Mouse (Mus musculus) ES-E14 (cell line): ENCODE measurements around the gene Pex19. TPM values are rescaled to one million over a fixed set of nuclear protein-coding genes. Genes with fewer than 3 reads are reported as not detected.
A peak's percentile ranks its signal among the peaks of the same experiment; 100 is the strongest.

ENCODE experiments used
- DNase-seq: peaks from one replicate; pipeline ENCODE4 v3.0.0-alpha.2; 2013; ENCODE audit warnings: low read depth, low spot score
- H3K27ac ChIP-seq: 2 replicates; pipeline ENCODE4 v1.5.1; 2012; ENCODE audit warnings: low read depth, mild to moderate bottlenecking, low read length, moderate library complexity, mixed read lengths; ENCODE audit not compliant: poor library complexity, insufficient read depth, severe bottlenecking
- H3K36me3 ChIP-seq: 2 replicates; pipeline ENCODE4 v1.6.1; 2012; ENCODE audit warnings: mild to moderate bottlenecking, low read length, moderate library complexity, mixed read lengths; ENCODE audit not compliant: control insufficient read depth, poor library complexity, insufficient read depth, severe bottlenecking
- H3K4me1 ChIP-seq, 2 experiments: fragments of 150-350 bp in 1 of 2; sonication (generic) in 1 of 2; 2 replicates each; pipeline ENCODE4 v1.6.1; 2012; ENCODE audit warnings: low read length in 2 of 2, mild to moderate bottlenecking in 1 of 2, mixed read lengths in 1 of 2; ENCODE audit not compliant: control insufficient read depth in 2 of 2, insufficient read depth in 2 of 2, poor library complexity in 1 of 2
- H3K4me3 ChIP-seq, 2 experiments: fragments of 150-350 bp in 1 of 2; sonication (generic) in 1 of 2; 2 replicates each; pipeline ENCODE4 v1.5.1; 2012; ENCODE audit warnings: low read length in 2 of 2, low read depth in 1 of 2, mild to moderate bottlenecking in 1 of 2, mixed read lengths in 1 of 2; ENCODE audit not compliant: insufficient read depth in 1 of 2, poor library complexity in 1 of 2, severe bottlenecking in 1 of 2
- H3K9ac ChIP-seq: 2 replicates; pipeline ENCODE4 v1.6.1; 2012; ENCODE audit warnings: low read depth, mild to moderate bottlenecking, low read length, mixed read lengths; ENCODE audit not compliant: poor library complexity, insufficient read depth, severe bottlenecking
- H3K9me3 ChIP-seq: fragments of 150-350 bp; sonication (generic); 2 replicates; pipeline ENCODE4 v1.6.1; 2012; ENCODE audit warnings: low read depth, mild to moderate bottlenecking, low read length; ENCODE audit not compliant: control insufficient read depth, insufficient read depth
- CHD2 ChIP-seq: IDR thresholded peaks from 2 replicates; pipeline ENCODE4 v1.6.1; 2014; ENCODE audit warnings: mild to moderate bottlenecking, low read depth, low read length, inconsistent platforms
- HCFC1 ChIP-seq: IDR thresholded peaks from 2 replicates; pipeline ENCODE4 v1.6.1; 2012; ENCODE audit warnings: low read length, inconsistent platforms, borderline replicate concordance; ENCODE audit not compliant: insufficient read depth
- MAFK ChIP-seq: IDR thresholded peaks from 2 replicates; pipeline ENCODE4 v1.6.1; 2014; ENCODE audit warnings: mild to moderate bottlenecking, low read depth, low read length, inconsistent platforms; ENCODE audit not compliant: insufficient read depth
- ZC3H11A ChIP-seq: IDR thresholded peaks from 2 replicates; pipeline ENCODE4 v1.6.1; 2012; ENCODE audit warnings: low read depth, mild to moderate bottlenecking, inconsistent platforms, low read length, borderline replicate concordance
- ZNF384 ChIP-seq: IDR thresholded peaks from 2 replicates; pipeline ENCODE4 v1.6.1; 2012; ENCODE audit warnings: low read depth, low read length, inconsistent platforms
- in situ Hi-C, 2 experiments: fragments of 600-800 bp; cut with MboI; formaldehyde crosslinking; loops; one replicate each; pipeline ENCODE4 v1.15.1; 2025; ENCODE audit warnings: low sequenced_read_pairs in 2 of 2, inconsistent platforms in 1 of 2; ENCODE audit not compliant: unreplicated experiment in 2 of 2
- total RNA-seq: library from RNA; depleted of rRNA; stranded (reverse); fragments of 300-350 nt; gene quantifications from 2 replicates; pipeline ENCODE4 v1.2.3, GENCODE M21; 2012

Pex19 gene
- total RNA-seq, 1 experiment: 81.7 TPM

DNA sequence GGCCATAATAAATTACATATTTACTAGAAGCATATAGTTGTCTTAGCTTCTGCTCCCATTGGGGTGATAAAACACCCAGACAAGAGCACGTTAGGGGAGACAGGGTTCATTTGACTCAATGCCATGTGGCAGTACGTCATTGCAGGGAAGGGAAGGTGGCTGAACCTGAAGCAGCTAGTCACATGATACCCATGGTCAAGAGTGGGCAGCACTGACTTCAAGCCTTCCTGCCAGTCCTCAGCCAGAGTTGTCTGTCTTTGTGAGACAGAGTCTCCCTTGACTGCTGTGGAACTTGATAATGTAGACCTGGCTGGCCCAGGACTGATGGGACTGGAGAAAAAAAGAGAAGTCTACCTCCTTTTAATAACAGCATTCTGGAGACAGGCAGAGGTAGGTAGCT lies 3.9 kb upstream of the Pex19 start:
- Histone ChIP-seq H3K27ac (no peak overlapping the region), H3K4me1 (peaks cover 0 to 4% of the 10 kb centered on the region in 2 experiments; a peak in 1 of 4 replicates), H3K9ac (no peak overlapping the region), H3K4me3 (no peak overlapping the region), H3K9me3 (no peaks in the 10 kb centered on the region), H3K36me3 (peaks cover 11% of the 10 kb centered on the region)
- in situ Hi-C loops: no loop called here
- TF ChIP-seq ZC3H11A: no peak
- no peak for TF ChIP-seq CHD2
- no peak for DNase-seq

DNA sequence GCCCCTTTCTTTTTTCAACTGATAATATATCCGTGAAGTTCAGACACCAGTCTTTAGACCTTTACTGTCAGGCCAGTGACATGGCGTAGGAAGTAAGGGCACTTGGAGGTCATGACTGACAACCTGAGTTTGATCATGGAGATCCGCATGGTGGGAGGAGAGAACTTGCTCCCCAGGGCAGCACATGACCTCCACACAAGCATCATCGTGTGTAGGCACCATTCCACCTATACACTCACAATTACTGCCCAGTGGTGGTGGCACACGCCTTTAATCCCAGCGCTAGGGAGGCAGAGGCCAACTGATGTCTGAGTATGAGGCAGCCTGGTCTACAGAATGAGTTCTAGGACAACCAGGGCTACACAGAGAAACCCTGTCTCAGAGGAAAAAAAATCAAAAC lies 2.0 kb upstream of the Pex19 start:
- peaks cover 11% of the 10 kb centered on the region for H3K36me3 ChIP-seq
- peaks cover 3 to 4% of the 10 kb centered on the region in 2 experiments; a peak in 2 of 4 replicates for H3K4me1 ChIP-seq
- no peak for TF ChIP-seq MAFK
- no peak for TF ChIP-seq CHD2
- TF ChIP-seq ZNF384: no peak
- no peak for TF ChIP-seq ZC3H11A
- TF ChIP-seq HCFC1: no peak
- H3K9ac ChIP-seq: no peak overlapping the region
- no peaks in the 10 kb centered on the region for H3K9me3 ChIP-seq
- no peak for DNase-seq
- in situ Hi-C loops: no loop called here
- H3K4me3 ChIP-seq: no peak overlapping the region
- no peak overlapping the region for H3K27ac ChIP-seq

DNA sequence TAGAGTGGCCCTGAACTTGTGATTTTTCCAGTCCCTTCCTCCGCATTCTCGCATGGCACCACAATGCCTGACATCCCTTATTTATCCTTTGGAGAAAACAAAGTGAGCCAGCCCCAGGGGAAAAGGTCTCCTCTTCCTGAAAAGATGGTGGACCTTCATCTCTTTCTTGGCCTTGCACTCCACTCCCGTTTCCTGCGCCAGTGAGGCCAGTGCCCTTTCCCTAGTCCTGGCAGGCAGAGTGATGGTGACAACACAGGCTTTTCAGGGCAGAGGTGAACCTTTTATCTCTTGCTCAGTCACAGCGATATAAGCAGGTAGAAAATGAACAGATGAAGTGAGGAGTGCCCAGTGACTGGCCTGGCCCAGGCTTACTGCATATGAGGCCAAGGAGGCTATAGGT lies 932 bp downstream of the Pex19 start:
- H3K27ac ChIP-seq: no peak overlapping the region
- peaks cover 30% of the 10 kb centered on the region for H3K36me3 ChIP-seq
- TF ChIP-seq CHD2 (no peak), ZC3H11A (no peak), ZNF384 (no peak), HCFC1 (no peak), MAFK (no peak)
- H3K4me1 ChIP-seq: peaks cover 3 to 4% of the 10 kb centered on the region in 2 experiments; a peak in 2 of 4 replicates
- H3K9ac ChIP-seq: peak overlapping the region; percentile 100
- DNase-seq: no peak
- H3K9me3 ChIP-seq: no peaks in the 10 kb centered on the region
- H3K4me3 ChIP-seq: peak overlapping the region; percentile 94 to 100
- in situ Hi-C loops: no loop called here

DNA sequence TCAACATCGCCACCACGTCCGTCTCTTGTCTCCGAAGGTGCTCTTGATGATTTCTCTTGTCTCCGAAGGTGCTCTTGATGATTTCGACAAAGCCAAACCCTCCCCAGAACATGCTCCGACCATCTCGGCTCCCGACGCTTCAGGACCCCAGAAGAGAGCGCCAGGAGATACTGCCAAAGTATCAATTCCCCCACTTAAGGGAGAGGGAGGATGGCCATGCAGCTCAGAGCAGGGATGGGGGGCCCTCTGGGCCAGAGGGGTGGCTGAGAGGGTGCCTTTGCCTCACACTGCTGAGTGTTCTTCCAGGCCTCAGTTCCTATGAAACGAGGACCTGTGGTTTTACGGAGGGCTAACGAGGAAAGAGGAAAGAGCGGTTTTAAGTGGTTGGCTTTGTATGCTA lies 2.0 kb downstream of the Pex19 start:
- Histone ChIP-seq H3K36me3 (peaks cover 35% of the 10 kb centered on the region), H3K27ac (no peak overlapping the region), H3K9me3 (no peaks in the 10 kb centered on the region), H3K4me3 (no peak overlapping the region), H3K4me1 (peaks cover 3 to 4% of the 10 kb centered on the region in 2 experiments; a peak in 2 of 4 replicates), H3K9ac (0 out of 2 replicates have a peak overlapping the region, but pooled peaks have one; percentile 20)
- in situ Hi-C loops: no loop called here
- no peak for DNase-seq
- no peak for TF ChIP-seq HCFC1
- no peak for TF ChIP-seq ZC3H11A
- no peak for TF ChIP-seq CHD2
- no peak for TF ChIP-seq MAFK
- TF ChIP-seq ZNF384: no peak

DNA sequence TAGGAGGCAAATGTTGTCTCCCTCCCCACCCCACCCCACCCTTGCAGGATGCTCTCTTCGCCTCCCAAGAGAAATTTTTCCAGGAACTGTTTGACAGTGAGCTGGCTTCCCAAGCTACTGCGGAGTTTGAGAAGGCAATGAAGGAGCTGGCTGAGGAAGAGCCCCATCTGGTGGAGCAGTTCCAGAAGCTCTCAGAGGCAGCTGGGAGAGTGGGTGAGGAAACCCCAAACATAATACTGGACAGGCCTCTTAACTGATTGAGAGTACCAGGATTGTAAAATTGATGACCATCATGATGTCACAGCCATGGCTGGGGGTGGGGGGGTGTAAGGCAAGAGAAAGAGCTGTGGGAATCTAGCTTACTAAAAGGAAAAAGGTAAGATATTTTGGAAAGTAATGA lies 2.6 kb downstream of the Pex19 start:
- Histone ChIP-seq H3K9ac (no peak overlapping the region), H3K36me3 (peaks cover 38% of the 10 kb centered on the region), H3K4me1 (peaks cover 3 to 4% of the 10 kb centered on the region in 2 experiments; a peak in 2 of 4 replicates), H3K4me3 (no peak overlapping the region), H3K9me3 (no peaks in the 10 kb centered on the region), H3K27ac (no peak overlapping the region)
- TF ChIP-seq CHD2: no peak
- DNase-seq: no peak
- in situ Hi-C loops: no loop called here
